Mouse (Mus musculus) mouse embryonic stem cell (cell line): ENCODE results near the gene Cdk11b.
"Not testable (repeated sequence)": the region's sequence is repeated elsewhere in the genome, so short reads cannot be mapped to it uniquely, and the experiment has no call there.

Experiments used
- in situ Hi-C, 2 experiments: fragments of 300-500 bp; cut with MboI; formaldehyde crosslinking; loops; 1 replicate in 1 of 2; 3 replicates in 1 of 2; pipeline ENCODE4 v1.14.3; 2019 to 2020; ENCODE audit warnings: low sequenced_read_pairs in 2 of 2, low pct_unique_long_range_greater_than_20kb in 1 of 2, mixed read lengths in 1 of 2; ENCODE audit not compliant: unreplicated experiment in 1 of 2

The Cdk11b gene

DNA sequence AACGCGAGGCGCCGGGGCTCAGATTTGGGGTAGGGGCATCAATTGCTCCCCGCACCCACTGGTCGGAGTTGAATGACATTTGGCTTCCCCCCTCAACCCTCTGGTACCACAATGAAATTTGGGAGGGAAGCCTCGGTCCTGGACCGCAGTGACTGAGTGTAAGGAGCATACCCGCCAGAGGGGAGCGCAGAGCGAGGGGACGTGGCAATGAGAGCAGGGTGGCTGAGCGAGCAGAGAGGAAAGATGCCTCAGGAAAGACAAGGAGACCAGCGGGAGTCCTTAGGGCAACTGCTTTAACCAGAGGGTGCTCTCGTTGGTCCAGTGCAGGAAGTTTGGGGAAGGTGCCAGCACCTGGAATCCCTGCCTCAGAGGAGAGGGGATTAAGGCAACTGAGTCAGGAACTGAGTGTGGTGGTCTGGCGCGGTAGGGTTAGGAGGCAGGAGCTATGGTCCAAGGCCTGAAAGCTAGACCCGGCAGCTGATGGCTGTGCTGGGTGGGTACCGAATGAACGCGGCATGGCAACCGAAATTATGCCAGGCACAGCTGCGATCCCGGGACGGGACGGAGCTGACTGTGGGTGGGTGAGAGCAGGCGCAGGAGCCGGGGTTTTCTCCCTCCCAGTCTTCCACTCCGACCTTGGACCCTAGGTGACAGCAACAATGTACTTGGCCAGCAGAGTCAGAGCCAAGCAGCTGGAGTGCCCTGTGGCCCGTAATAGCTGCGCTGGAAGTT is 29.0 kb downstream of the Cdk11b start:
- in situ Hi-C loops, result loop anchor here in 1 of 2 experiments (5.0 kb wide), 1 partner anchor 49 kb away; the partner anchor contains the start of gene Ssu72

DNA sequence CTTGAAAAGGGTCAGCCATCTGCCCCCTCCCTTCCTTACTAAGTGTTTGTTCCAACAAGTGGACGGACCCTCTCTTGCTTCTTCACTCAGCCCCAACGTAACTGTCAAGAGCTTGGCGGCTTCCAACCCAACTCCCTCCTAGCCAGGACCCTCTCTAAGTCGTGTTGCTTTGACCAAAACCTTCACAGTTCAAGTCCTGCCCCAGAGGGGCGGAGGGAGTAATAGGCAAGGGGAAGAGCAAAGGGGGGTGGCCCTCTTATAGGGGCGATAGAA is 29.5 kb downstream of the Cdk11b start:
- in situ Hi-C loops, result loop anchor here in 1 of 2 experiments (5.0 kb wide), 1 partner anchor 48 kb away; the partner anchor contains the start of gene Ssu72

DNA sequence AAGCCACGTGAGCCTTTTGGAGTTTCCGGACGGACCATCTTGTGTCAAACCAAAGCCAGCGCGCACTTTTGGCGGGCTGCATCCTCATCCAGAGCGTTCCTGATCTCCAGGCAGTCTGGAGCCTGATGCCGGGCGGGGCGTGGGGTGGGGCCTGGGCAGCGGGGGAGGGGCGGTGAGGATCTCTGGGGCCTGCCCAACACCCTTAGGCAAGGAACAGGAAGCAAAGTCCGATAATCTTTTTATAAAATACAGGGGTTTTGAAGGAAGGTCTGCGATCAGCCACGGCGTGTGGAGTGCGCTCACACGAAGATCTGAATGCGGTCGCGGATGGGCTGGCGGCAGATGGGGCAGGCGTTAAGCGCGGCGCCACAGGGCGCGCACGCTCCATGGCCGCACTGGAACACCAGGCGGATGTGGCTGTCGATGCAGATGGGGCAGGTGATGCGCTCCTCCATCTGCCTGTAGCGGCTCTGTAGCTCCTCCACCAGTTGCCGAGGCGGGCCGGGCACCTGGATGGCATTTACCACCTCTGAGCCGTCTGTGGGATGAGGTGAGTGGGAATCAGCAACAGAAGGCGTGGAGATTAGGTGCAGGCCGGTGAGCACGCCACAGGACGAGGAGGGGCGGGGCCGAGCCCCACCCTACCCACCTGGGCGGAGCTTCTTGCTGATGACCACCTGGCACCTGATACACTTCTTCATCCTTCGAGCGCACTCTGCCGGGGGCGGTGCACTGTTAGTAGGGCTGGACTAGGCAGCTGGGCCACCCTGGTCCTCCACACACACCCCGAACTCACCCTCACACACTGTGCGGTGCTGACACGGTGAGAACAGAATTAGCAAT is 30.0 kb downstream of the Cdk11b start:
- in situ Hi-C loops, result loop anchor here in 1 of 2 experiments (5.0 kb wide), 1 partner anchor 48 kb away; the partner anchor contains the start of gene Ssu72

DNA sequence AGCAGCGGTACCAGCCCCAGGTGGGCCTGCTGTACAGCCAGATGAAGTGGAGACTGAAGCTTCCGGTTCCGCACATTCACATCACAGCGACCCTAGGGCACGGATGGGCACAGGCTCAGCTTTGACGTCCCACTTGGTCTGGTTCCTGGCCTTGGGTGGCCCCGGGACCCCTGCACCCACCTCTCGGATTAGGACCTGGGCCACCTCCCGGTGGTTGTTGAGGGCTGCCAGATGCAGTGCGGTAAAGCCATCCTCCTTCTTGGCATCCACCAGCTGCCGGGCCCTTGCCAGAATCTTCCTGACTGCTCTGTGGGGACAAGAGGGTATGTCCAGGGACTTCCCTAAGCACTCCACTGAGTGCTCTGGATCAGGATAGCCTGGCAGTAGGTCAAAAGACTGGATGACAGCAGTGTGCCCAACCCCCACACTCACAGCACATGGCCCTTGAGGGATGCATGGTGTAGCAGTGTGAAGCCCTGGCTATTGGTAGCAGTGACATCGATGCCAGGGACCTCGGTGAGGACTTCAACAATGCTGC is 31.6 kb downstream of the Cdk11b start:
- in situ Hi-C loops, result no loop called here

DNA sequence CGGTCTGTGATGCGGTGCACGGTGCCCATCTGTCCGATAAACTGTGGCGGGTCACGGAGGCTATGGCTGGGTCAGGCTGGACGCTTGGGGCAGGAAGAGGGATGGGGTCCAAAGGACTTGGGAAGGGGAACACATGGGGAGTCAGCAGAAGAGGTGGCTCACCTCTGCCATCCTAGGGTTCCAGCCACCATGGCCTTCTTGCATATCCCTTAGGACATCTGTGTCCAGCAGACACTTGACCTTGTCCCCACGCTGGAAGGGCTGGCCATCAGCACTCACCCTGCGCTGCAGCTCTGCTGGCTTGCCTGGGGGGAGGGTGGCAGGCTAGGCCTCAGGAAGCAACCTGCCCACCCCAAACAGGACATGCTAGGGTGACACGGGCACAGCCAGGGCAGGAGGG is 34.3 kb downstream of the Cdk11b start:
- in situ Hi-C loops, result no loop called here

DNA sequence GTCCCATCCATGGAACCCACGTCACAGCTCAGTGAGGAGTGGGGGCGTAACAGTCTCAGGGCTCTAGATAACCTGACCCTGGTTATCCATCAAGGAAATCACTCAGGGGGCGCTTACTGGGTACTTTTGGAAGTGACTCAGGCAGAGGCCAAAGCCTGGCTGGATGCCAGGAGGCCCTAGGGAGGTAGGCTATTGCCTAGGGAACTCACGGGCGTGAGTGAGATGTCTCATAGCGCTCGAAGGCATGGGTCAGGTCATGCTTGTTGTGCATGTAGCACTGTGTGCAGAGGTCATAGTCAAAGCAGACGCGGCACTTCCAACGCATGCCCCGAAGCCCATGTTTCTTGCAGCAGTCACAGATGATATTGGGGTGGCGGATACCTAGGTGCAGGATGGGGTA is 36.0 kb downstream of the Cdk11b start:
- in situ Hi-C loops, result no loop called here

DNA sequence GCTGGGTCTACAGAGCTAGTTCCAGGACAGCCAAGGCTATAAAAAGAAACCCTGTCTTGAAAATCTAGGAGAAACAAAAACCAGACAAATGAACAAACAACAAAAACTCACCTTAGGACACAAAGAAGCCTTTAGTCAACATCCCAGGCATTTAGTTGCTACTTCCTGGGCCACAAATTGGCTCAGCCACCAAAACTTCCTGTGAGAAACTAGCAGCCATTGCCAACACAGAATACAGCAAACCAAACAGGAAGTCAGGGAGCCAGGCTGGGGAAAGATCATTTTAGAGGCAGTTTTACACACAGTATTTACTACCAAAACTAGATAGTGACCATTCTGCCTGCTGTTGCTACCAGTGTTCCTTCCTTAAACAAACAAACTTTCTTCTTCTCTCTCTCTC is 42.2 kb downstream of the Cdk11b start:
- in situ Hi-C loops, result no loop called here

DNA sequence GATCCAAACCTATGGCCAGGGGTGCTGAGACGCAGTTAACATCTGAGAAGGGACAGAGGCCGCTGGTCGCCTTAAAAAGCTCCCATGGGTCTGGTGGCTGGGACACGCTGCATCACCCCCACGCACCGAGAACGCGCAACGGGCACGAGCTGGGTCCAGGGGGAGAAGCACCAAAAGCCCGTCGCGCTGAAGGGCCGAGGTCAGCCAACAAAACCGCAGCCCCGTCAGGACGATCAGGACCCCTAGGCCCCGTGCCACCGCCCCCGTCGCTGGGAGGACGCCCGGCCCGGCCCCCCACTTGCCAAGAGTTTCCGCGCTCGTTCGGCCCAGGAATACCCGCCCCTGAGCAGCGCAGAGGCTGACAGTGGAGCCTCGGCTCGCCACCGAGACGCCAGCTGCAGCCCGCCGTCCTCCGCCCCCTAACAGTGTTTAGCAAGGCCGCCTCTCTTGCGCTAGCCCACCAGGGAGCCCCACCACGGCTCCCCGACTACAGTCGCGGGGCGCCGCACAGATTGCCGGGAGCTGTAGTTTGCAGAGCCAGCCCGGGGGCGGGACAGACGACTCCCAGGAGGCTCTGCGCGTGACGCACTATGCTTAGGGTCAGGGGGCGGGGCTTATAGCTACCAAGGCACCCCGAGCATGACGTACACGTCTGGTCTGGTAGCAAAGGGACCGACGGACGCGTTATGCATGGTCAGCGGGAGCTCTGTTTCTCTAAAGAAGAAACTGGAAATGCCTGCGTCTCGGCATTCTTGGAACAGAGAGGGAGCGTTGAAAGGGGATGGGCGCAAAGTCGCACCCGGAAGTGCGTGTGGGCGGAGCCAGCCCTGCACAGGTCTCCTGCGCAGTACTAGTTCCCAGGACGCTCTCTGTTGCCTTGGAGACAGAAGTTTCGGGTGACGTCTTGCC is 44.3 kb downstream of the Cdk11b start, which contains the start of gene Mib2:
Mib2 (minus strand) TSS at position 510 of the 909 bp plus-strand sequence.
- in situ Hi-C loops, result no loop called here

DNA sequence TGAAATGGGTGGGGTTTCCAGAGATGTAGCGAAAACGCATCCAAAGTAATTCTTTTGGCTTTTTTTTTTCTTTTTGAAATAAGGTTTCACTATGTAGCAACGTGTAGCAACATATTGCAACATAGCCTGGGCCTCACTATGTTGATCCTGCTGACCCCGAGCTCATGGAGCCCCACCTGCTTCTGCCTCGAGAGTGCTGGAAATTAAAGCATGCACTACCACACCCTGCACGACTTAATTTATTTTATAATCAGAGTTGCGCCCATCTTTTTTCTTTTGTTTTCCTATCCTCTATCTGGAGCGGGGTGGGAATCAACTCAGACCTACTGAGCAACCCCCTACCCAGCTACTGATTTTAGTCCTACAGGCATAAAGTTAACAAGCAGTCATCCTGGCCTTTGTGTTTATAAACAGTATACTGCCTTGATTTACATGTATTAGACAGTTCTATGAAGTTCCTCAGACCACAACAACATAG is 45.0 kb downstream of the Cdk11b start:
- in situ Hi-C loops, result no loop called here

DNA sequence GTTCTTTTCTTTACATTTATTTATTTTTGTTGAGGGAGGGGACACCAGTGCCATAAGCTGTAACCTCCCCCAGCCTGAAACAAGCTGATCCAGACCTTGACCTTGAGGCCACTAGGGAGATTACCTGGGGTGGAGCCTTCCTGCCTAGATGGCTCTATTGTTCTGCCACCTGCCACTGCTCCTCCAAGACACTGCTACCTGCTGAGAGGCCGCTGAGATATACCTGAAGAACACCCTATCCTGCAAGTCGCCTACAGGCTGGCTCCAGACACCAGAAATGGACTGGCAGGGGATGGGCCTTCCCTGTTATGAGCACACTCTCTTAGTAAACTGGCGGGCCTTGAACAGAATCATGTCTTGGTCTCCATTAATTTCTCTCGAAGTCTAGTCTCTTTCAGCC is 45.6 kb downstream of the Cdk11b start:
- in situ Hi-C loops, result not testable (repeated sequence)

DNA sequence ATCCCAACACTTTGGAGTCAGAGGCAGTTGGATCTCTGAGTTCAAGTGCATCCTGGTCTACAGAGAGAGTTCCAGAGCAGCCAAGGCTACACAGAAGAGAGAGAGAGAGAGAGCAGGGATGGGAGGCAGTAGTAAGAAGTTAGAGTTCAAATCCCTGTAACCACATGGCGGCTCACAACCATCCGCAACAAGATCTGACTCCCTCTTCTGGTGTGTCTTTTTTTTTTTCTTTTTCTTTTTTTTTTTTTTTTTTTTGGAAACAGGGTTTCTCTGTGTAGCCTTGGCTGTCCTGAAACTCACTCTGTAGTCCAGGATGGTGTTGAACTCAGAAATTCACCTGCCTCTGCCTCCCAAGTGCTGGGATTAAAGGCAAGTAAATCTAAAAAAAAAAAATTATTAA is 47.4 kb downstream of the Cdk11b start:
- in situ Hi-C loops, result no loop called here

DNA sequence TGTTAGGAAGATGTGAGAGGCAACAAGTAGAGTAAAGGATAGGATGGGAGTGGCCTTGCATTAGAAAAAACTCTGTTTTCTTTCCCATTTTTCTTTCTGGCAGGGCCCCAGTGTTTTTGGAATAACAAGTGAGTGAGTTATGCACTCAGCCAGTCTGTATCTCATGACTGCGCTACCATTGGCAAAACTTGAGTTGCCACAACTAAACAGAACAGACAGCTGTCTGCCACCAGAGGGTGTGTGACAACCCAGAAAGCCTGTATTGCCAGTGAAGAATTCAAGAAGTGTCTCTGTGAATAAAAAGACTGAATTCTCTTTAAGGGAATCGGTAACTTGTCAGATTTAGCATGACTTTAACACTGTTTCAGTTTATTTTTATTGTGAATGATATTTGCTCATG is 51.3 kb downstream of the Cdk11b start:
- in situ Hi-C loops, result no loop called here

DNA sequence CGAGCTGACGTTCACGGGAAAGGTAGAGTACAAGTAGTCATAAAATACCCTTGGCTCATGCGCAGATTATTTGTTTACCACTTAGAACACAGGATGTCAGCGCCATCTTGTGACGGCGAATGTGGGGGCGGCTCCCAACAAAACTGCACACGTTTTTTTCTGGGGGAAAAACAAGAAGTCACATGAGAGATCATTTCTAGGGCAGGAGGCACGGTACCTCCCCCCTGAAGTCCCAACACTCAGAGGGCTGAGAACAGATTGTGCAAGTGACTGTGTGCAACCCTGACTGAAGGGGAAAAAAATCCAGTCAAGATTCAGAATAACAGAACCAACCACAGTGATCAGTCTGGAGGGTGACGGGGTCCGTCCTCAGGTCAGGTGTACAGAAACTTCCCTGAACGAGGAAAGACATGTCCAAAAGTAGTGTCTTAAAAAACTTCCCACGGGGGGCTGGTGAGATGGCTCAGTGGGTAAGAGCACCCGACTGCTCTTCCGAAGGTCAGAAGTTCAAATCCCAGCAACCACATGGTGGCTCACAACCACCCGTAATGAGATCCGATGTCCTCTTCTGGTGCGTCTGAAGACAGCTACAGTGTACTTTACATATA is 59.1 kb downstream of the Cdk11b start:
- in situ Hi-C loops, result not testable (repeated sequence)

DNA sequence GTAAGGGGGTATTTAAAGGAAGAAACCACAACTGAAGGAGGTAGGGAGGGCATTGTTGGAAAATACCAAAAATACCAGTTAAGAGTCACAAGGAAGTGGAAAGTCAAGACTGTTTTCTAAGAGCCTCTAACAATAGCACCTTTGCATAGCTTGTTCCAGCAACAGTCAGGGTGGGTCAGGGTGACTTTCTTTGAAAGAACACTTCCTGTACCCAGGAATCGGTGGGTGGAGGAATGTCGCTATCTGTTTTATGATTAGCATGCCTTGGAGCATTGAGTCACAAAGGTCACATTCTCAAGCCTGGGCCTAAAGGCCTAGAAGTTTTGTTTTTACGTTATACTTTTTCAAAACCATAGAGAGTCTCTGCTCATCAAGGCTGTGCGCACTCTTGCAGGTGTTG is 63.1 kb downstream of the Cdk11b start:
- in situ Hi-C loops, result not testable (repeated sequence)

DNA sequence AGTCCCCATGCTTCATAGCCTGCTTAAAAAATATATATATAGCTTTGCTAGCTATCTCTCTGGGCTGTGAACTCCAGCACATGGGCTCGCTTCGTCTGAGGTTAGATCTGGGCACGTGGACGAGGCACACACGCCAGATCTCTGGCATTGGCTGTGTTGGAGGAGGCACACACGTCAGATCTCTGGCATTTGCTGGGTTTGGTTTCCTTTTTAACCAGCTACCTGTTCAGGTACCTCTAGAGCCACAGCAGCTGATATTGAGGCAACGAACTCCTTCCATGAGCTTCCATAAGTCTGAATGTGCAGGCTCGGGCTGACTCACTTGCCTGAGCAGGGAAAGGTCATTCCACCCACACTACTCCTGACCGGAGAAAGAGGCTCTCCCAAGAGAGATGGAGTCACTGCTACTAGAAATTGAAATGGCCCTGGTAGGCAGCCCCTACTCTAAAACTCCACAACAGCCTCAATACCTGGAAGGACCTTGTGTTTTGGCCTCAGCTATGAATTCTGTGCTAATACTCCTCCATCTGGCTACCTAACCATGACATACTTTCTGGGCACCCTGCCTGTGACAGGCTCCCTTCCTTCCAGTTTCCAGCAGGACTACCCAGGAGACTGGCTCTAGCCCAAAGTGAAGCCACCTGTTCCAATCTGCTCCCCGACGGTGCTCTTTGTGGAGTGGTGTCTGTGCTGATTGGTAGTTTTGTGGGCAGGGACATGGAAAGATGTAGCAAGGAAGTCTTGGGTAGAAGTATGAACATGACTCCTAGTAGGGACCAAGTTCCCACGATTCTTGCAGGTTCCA is 66.1 kb downstream of the Cdk11b start:
- in situ Hi-C loops, result no loop called here

DNA sequence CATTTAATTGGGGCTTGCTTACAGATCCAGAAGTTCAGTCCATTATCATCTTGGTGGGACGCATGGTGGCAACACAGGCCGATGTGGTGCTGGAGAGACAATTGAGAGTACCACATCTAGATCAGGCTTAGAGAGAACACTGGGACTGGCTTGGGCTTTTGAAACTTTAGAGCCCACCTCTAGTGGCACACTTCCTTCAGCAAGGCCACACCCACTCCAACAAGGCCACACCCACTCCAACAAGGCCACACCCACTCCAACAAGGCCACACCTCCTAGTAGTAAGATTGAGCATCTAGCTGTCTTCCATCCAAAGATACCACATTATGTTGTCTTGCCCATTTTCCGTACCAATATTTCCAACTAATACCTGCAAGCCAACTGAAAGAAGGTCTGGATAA is 67.8 kb downstream of the Cdk11b start:
- in situ Hi-C loops, result no loop called here

DNA sequence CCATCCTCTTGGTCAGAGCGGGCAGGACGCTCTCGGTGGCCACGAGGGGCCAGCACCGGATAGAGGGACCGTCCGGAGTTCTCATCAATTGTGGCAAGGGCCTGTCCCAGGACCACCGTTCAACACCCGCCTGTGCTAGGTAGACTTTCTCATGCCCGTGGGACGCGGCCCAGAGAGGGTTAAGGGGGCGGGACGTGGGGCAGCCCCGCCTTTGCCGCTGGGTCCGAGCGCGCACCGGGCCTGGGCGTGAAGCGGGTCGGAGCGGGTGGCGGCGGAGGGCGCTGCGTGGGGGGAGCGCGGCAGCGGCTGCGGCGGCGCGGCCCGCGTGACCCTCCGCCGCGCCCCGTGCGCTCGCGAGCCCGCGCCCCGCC is 69.4 kb downstream of the Cdk11b start, which contains the start of gene Fndc10:
Fndc10 (plus strand) TSS at position 232 of the 371 bp plus-strand sequence.
- in situ Hi-C loops, result no loop called here
